Mouse (Mus musculus) CD4-positive, CD25-positive, alpha-beta regulatory T cell, adult 4 months (primary cell): ENCODE measurements at regions not wholly inside any gene's neighbourhood (a gene's known extent, or its start where the extent isn't known, plus 50 kb on each side); places are given as distances from the start of the nearest gene placed in this dataset.
"Not testable (repeated sequence)": the region's sequence is repeated elsewhere in the genome, so short reads cannot be mapped to it uniquely, and the experiment has no call there.

Experiments
- ATAC-seq: one replicate; pipeline ENCODE4 v1.8.0; 2017

- no peak for ATAC-seq
Measured at GRCm38 (mm10) chr8:83837637-83838378, 62.1 kb upstream of the Adgrl1 start.

GRCm38 (mm10) chr8:83829851-83830250 is 70.1 kb upstream of the Adgrl1 start:
- ATAC-seq, result no peak

- no peak for ATAC-seq
Measured at GRCm38 (mm10) chr8:83824925-83825680, 74.8 kb upstream of the Adgrl1 start.

GRCm38 (mm10) chr8:83819086-83819485 is 78.0 kb upstream of the Adgre5 start:
- no peak for ATAC-seq

- no peak for ATAC-seq
Measured at GRCm38 (mm10) chr8:83810651-83811050, 69.5 kb upstream of the Adgre5 start.

- ATAC-seq, result no peak
Measured at GRCm38 (mm10) chr8:83805612-83806011, 64.5 kb upstream of the Adgre5 start.

- not testable (repeated sequence) for ATAC-seq
Measured at GRCm38 (mm10) chr8:83803312-83803711, 62.2 kb upstream of the Adgre5 start.

GRCm38 (mm10) chr8:83802506-83802905 is 61.4 kb upstream of the Adgre5 start:
- no peak for ATAC-seq

- peak; percentile 45 for ATAC-seq
Measured at GRCm38 (mm10) chr8:83799607-83799950, 58.5 kb upstream of the Adgre5 start.

- ATAC-seq, result peak; percentile 72
Measured at GRCm38 (mm10) chr8:83798881-83799606, 57.9 kb upstream of the Adgre5 start.

- no peak for ATAC-seq
Measured at GRCm38 (mm10) chr8:83793491-83794238, 52.5 kb upstream of the Adgre5 start.
